Mouse (Mus musculus): ENCODE data around the gene Tspan12. TPM values are rescaled to one million over a fixed set of nuclear protein-coding genes. Genes with fewer than 3 reads are reported as not detected.

Gene Tspan12
- polyA plus RNA-seq, 1 experiment from 2014 or later: 38.8 TPM

DNA sequence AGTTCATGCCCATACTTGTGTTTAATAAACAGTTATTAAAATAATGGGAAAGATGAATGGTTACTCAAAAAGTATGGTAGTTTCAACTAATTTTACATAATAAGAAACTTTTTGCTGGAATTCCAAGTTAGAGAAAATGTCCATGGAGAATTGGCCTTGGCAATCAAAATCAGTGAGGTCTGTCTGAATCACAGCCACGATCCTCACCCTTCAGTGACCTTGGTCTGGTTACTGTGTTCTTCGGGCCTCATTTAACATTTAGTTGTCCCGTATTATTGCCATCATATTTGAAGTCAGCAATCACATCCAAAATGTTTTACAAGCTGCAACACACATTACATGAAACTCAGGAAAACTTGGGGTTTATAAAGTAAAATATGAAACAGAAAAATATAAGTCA, 20.4 kb downstream of the Tspan12 start:
- TF ChIP-seq CTCF (IDR thresholded peaks at IDR 0.05; ENCODE audit: low read depth): no peak
- Histone ChIP-seq H3K4me2 (replicated peaks; ENCODE audit: low read depth) (no peak overlapping the region), H3K27ac (ENCODE audit: low read depth, low read length) (no peak overlapping the region), H3K9ac (ENCODE audit: low read depth, low read length) (no peak overlapping the region), H3K27me3 (replicated peaks; ENCODE audit: control insufficient read depth, insufficient read depth, low read length) (no peaks in the 10 kb centered on the region), H3K4me3 (ENCODE audit: low read depth, low read length) (no peak overlapping the region), H3K9me3 (ENCODE audit: control insufficient read depth) (no peaks in the 10 kb centered on the region), H3K36me3 (ENCODE audit: control insufficient read depth, insufficient read depth) (peaks cover 11% of the 10 kb centered on the region; the same call in 1 of the 2 replicates), H3K4me1 (replicated peaks; ENCODE audit: control insufficient read depth, insufficient read depth, low read length) (no peaks in the 10 kb centered on the region; the same call in 1 of the 2 replicates)
- 77% methylated on average over 3 of the region's 3 CpGs for WGBS
- ATAC-seq: no peak

- H3K27ac ChIP-seq (ENCODE audit: low read depth, low read length): no peak overlapping the region
- no peak for ATAC-seq
- H3K9ac ChIP-seq (ENCODE audit: low read depth, low read length): no peak overlapping the region
- H3K4me2 ChIP-seq (replicated peaks; ENCODE audit: low read depth): no peak overlapping the region
- H3K4me1 ChIP-seq (replicated peaks; ENCODE audit: control insufficient read depth, insufficient read depth, low read length): no peaks in the 10 kb centered on the region; the same call in 1 of the 2 replicates
- no peak for TF ChIP-seq CTCF (IDR thresholded peaks at IDR 0.05; ENCODE audit: low read depth)
- H3K4me3 ChIP-seq (ENCODE audit: low read depth, low read length): no peak overlapping the region
- 77% methylated on average over 6 of the region's 6 CpGs for WGBS
- H3K27me3 ChIP-seq (replicated peaks; ENCODE audit: control insufficient read depth, insufficient read depth, low read length): no peaks in the 10 kb centered on the region
- H3K9me3 ChIP-seq (ENCODE audit: control insufficient read depth): no peaks in the 10 kb centered on the region
- peaks cover 11% of the 10 kb centered on the region; the same call in 1 of the 2 replicates for H3K36me3 ChIP-seq (ENCODE audit: control insufficient read depth, insufficient read depth)
Observed at GRCm38 (mm10) chr6:21830931-21831330, 21.4 kb downstream of the Tspan12 start.

- Histone ChIP-seq H3K9me3 (ENCODE audit: control insufficient read depth) (no peaks in the 10 kb centered on the region), H3K27me3 (replicated peaks; ENCODE audit: control insufficient read depth, insufficient read depth, low read length) (no peaks in the 10 kb centered on the region), H3K4me1 (replicated peaks; ENCODE audit: control insufficient read depth, insufficient read depth, low read length) (no peaks in the 10 kb centered on the region; the same call in 1 of the 2 replicates), H3K36me3 (ENCODE audit: control insufficient read depth, insufficient read depth) (peaks cover 5% of the 10 kb centered on the region; the same call in 1 of the 2 replicates), H3K4me3 (ENCODE audit: low read depth, low read length) (no peak overlapping the region), H3K9ac (ENCODE audit: low read depth, low read length) (no peak overlapping the region), H3K4me2 (replicated peaks; ENCODE audit: low read depth) (no peak overlapping the region), H3K27ac (ENCODE audit: low read depth, low read length) (no peak overlapping the region)
- ATAC-seq: no peak
- no peak for TF ChIP-seq CTCF (IDR thresholded peaks at IDR 0.05; ENCODE audit: low read depth)
- WGBS: 59% methylated on average over 7 of the region's 7 CpGs
Observed at GRCm38 (mm10) chr6:21829930-21830329, 22.4 kb downstream of the Tspan12 start.

- ATAC-seq: no peak
- Histone ChIP-seq H3K36me3 (ENCODE audit: control insufficient read depth, insufficient read depth) (no peaks in the 10 kb centered on the region), H3K4me3 (ENCODE audit: low read depth, low read length) (no peak overlapping the region), H3K4me1 (replicated peaks; ENCODE audit: control insufficient read depth, insufficient read depth, low read length) (no peaks in the 10 kb centered on the region; the same call in 1 of the 2 replicates), H3K4me2 (replicated peaks; ENCODE audit: low read depth) (no peak overlapping the region), H3K27ac (ENCODE audit: low read depth, low read length) (no peak overlapping the region), H3K9ac (ENCODE audit: low read depth, low read length) (no peak overlapping the region), H3K9me3 (ENCODE audit: control insufficient read depth) (no peaks in the 10 kb centered on the region), H3K27me3 (replicated peaks; ENCODE audit: control insufficient read depth, insufficient read depth, low read length) (no peaks in the 10 kb centered on the region)
- WGBS: 69% methylated on average over 4 of the region's 4 CpGs
- TF ChIP-seq CTCF (IDR thresholded peaks at IDR 0.05; ENCODE audit: low read depth): no peak
Observed at GRCm38 (mm10) chr6:21828437-21828836, 23.9 kb downstream of the Tspan12 start.

- H3K9ac ChIP-seq (ENCODE audit: low read depth, low read length): no peak overlapping the region
- H3K27ac ChIP-seq (ENCODE audit: low read depth, low read length): no peak overlapping the region; the same call in 1 of the 2 replicates
- H3K4me1 ChIP-seq (replicated peaks; ENCODE audit: control insufficient read depth, insufficient read depth, low read length): no peaks in the 10 kb centered on the region; the same call in 1 of the 2 replicates
- no peaks in the 10 kb centered on the region for H3K36me3 ChIP-seq (ENCODE audit: control insufficient read depth, insufficient read depth)
- TF ChIP-seq CTCF (IDR thresholded peaks at IDR 0.05; ENCODE audit: low read depth): no peak
- H3K4me2 ChIP-seq (replicated peaks; ENCODE audit: low read depth): no peak overlapping the region
- ATAC-seq: peak; percentile 52
- no peaks in the 10 kb centered on the region for H3K27me3 ChIP-seq (replicated peaks; ENCODE audit: control insufficient read depth, insufficient read depth, low read length)
- WGBS: 47% methylated on average over 7 of the region's 7 CpGs
- no peaks in the 10 kb centered on the region for H3K9me3 ChIP-seq (ENCODE audit: control insufficient read depth)
- no peak overlapping the region for H3K4me3 ChIP-seq (ENCODE audit: low read depth, low read length)
Observed at GRCm38 (mm10) chr6:21828001-21828400, 24.3 kb downstream of the Tspan12 start.

GRCm38 (mm10) chr6:21823694-21824093, 28.6 kb downstream of the Tspan12 start:
- no peaks in the 10 kb centered on the region for H3K4me1 ChIP-seq (replicated peaks; ENCODE audit: control insufficient read depth, insufficient read depth, low read length)
- peak overlapping the region; percentile 15; the same call in 1 of the 2 replicates for H3K4me3 ChIP-seq (ENCODE audit: low read depth, low read length)
- TF ChIP-seq CTCF (IDR thresholded peaks at IDR 0.05; ENCODE audit: low read depth): no peak
- ATAC-seq: no peak
- H3K27ac ChIP-seq (ENCODE audit: low read depth, low read length): no peak overlapping the region
- H3K36me3 ChIP-seq (ENCODE audit: control insufficient read depth, insufficient read depth): no peaks in the 10 kb centered on the region
- no peaks in the 10 kb centered on the region for H3K27me3 ChIP-seq (replicated peaks; ENCODE audit: control insufficient read depth, insufficient read depth, low read length)
- 72% methylated on average over 7 of the region's 7 CpGs for WGBS
- H3K9ac ChIP-seq (ENCODE audit: low read depth, low read length): no peak overlapping the region
- no peaks in the 10 kb centered on the region for H3K9me3 ChIP-seq (ENCODE audit: control insufficient read depth)
- H3K4me2 ChIP-seq (replicated peaks; ENCODE audit: low read depth): peak overlapping the region; percentile 43

Data from intestine, postnatal 0 days (tissue).